Mouse (Mus musculus): Measurements from ENCODE around the gene Vmn1r2.
"Not testable (repeated sequence)": the region's sequence is repeated elsewhere in the genome, so short reads cannot be mapped to it uniquely, and the experiment has no call there.

The Vmn1r2 gene

GRCm38 (mm10) chr4:3167020-3167419 lies at the start of gene Vmn1r2:
Vmn1r2 (plus strand) TSS chr4:3167320.
- DNase-seq (ENCODE audit: low read depth) = not testable (repeated sequence)

- DNase-seq (ENCODE audit: low read depth) = not testable (repeated sequence)
These were observed 19.2 kb upstream of the Vmn1r2 start for GRCm38 (mm10) chr4:3147926-3148325.

GRCm38 (mm10) chr4:3153320-3153719 lies 13.8 kb upstream of the Vmn1r2 start:
- not testable (repeated sequence) for DNase-seq (ENCODE audit: low read depth)

GRCm38 (mm10) chr4:3164429-3164828 lies 2.7 kb upstream of the Vmn1r2 start:
- not testable (repeated sequence) for DNase-seq (ENCODE audit: low read depth)

- DNase-seq (ENCODE audit: low read depth) = no peak
These were observed 2.1 kb upstream of the Vmn1r2 start for GRCm38 (mm10) chr4:3165046-3165445.

GRCm38 (mm10) chr4:3174586-3174985 lies 7.5 kb downstream of the Vmn1r2 start:
- not testable (repeated sequence) for DNase-seq (ENCODE audit: low read depth)

- DNase-seq (ENCODE audit: low read depth) = not testable (repeated sequence)
These were observed 8.6 kb downstream of the Vmn1r2 start for GRCm38 (mm10) chr4:3175756-3176155.

- not testable (repeated sequence) for DNase-seq (ENCODE audit: low read depth)
These were observed 9.1 kb downstream of the Vmn1r2 start for GRCm38 (mm10) chr4:3176195-3176594.

GRCm38 (mm10) chr4:3176746-3177490 lies 9.8 kb downstream of the Vmn1r2 start:
- not testable (repeated sequence) for DNase-seq (ENCODE audit: low read depth)

- DNase-seq (ENCODE audit: low read depth) = not testable (repeated sequence)
These were observed 18.1 kb downstream of the Vmn1r2 start, which contains the start of gene Vmn1r3 for GRCm38 (mm10) chr4:3185258-3185657. Vmn1r3 (minus strand) TSS chr4:3185358.

GRCm38 (mm10) chr4:3209643-3210217 lies 42.6 kb downstream of the Vmn1r2 start:
- DNase-seq (ENCODE audit: low read depth) = not testable (repeated sequence)

GRCm38 (mm10) chr4:3213349-3213748 lies 46.2 kb downstream of the Vmn1r2 start:
- DNase-seq (ENCODE audit: low read depth) = not testable (repeated sequence)

- DNase-seq (ENCODE audit: low read depth) = peak; percentile 41
These were observed 49.3 kb downstream of the Vmn1r2 start for GRCm38 (mm10) chr4:3216382-3216781.

Data from c-Kit-positive CD71-positive TER-119-negative erythroid progenitor cells, embryonic 14.5 days (primary cell).